Mouse (Mus musculus) induced T-regulatory cell, adult 2 months (primary cell): ENCODE measurements around the gene Rab11fip5.

ENCODE experiments used
- DNase-seq: peaks from one replicate; pipeline ENCODE4 v3.0.0-alpha.2; 2012; ENCODE audit warnings: low read depth

Gene Rab11fip5

DNA sequence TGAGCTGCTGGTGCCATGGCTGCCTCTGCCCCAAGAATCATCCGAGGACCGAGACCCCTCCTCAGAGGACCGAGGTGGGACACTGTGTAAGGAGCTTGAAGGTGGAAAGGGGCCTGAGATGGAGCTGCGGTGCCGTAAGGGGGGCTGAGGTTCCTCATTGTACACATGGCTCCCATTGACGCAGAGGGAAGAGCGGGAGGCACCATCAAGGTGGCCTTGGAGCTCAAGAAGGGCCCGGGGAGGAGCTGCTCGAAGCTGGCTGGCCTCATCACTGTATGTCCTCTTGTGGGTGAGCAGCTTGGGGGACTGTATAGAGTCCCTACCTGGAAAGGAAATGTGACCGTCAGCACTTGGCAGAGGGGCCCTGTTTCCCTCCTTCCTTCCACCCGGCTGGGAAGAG, 26.3 kb downstream of the Rab11fip5 start:
- no peak for DNase-seq

DNA sequence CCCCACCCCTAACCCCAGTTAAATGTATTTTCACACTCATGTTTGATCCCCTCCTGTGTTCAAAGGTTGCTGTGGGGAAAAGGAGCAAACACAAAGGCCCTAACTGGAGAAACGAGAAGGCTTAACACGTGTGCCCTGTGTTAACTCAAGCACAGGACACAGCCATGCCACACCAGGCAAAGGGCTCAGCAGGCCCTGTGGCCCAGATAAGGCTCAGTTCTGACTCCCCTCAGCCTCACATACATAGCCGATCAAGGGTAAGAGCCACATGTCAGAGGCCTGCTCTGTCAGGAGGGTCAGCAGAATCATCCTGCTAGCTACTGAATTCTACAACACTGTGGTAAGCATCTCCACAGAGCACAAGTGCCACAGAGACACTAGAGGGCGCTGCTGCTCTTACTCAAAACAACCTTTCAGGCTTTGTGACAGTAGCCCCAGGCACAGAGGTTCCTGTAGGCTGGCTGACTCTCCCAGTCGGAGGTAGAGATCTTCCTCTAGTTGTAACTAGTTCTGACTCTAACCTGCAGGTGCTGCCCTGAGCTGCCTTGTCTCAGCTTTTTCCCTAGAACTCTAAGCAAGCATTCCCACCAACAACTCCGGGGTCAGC, 28.3 kb downstream of the Rab11fip5 start:
- peak; percentile 92 for DNase-seq

DNA sequence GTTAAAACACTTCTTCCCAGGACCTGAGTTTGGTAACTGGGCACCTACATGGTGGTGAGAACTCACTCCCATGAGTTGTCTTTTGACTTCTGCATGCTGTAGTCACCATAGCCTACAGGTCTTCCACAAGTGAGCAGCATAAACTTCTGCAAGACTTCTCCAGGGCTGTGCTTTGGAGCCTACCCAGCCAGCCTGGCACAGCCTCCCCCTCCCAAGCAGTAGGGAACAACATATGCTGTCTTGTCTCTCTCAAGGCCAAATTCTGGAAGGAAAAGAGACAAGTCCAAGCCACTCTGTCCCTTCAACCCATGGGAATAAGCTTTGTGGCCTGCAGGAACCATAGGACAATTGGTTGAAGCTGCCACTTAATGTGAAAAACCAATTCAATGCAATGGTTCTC, 29.5 kb downstream of the Rab11fip5 start:
- no peak for DNase-seq

DNA sequence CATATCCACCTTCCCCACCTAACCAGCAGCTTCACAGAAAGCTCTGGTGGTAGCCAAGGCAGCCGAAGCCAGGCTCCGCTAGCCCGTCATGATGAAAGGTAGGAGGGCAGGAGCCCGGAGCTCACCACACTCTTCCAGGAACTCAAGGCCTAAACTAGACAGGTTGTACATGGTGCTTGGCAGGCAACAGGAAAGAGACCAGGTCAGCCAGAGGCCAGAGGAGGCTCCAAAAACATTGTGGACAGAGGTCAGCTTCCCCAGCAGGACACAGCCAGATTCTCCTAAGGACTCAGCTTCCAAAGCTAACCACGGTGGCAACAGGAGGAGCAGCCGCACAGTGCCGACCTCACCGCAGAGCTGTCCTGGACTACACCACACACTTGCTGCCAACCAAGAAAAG, 31.4 kb downstream of the Rab11fip5 start:
- DNase-seq = no peak

DNA sequence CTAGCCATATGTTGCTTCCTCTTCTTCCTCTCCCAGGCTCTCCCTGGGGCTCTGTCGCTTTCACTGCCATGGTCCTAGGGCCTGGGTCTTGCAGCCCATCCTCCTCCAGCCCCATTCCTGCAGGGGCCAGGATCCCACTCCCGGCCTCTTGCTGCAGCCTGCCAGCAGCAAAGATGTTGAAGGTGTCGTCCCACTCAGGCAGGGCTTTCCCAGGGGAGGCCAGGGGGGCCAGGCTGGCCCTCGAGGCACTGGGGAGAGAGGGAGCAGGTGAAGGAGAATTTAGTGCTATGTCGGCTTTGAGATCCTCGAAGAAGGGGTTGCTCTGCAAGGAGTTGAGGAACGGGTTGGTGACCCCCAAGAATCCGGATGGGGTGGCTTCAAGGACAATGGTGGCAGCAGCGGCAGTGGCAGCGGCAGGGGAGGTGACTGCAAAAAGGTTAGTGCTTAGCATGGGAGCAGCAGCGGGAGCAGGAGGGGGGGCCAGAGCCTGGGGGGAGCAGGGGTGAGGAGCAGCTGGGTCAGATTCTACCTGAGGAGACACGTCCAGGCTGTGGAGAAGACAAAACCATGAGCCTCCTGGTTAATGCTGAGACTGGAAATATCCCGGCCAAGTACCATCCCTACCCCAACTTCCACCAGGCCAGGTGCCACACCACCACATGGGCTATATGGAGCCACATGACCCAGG, 32.5 kb downstream of the Rab11fip5 start:
- no peak for DNase-seq

DNA sequence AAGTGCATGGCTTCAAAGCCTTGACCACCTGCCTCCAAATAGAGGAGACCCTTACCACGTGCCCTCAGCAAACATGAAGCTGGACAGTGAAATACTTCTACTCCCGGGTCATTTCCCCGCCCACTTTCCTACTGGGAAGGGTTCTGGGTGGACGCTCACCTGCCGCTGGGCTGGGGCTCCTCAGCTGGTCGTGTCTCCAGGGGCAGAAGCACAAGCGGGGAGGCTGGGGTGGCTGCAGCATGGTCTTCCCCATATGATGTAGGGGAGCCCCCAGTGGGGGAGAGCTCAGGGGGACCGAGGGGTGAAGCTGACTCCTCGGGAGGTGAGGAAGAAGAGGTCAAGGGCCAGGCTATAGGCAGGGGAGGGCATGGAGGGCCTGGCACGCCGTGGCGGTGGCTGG, 34.2 kb downstream of the Rab11fip5 start:
- DNase-seq = no peak

DNA sequence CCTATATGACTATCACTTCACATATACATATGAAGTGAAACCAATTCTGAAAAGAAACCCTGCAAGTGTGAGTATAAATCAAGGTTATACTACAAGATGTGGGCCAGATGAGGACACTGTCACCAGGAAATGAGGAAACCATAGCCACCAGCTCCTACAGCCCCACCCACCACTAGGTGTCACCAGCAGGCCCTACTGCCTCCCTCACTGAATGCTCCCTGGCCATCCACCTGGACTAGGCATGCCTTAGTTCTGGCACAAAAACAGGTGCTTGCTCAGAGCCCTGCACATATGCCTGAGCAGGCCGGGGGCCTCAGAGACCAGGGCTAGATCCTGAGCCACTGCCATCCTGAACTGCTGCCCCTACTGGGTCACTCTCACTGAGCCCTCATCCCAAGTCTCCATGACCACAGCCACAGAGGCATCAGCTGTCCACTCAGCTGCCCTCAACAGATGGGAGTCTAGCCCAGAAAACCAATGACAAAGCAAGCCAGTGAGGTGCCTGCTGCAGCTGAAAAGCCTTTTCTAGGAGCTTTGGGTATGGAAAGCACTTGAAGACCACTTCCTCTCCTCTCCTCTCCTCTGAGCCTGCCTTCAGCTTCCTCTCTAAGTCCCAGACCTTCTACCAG, 35.0 kb downstream of the Rab11fip5 start:
- DNase-seq = peak; percentile 68

DNA sequence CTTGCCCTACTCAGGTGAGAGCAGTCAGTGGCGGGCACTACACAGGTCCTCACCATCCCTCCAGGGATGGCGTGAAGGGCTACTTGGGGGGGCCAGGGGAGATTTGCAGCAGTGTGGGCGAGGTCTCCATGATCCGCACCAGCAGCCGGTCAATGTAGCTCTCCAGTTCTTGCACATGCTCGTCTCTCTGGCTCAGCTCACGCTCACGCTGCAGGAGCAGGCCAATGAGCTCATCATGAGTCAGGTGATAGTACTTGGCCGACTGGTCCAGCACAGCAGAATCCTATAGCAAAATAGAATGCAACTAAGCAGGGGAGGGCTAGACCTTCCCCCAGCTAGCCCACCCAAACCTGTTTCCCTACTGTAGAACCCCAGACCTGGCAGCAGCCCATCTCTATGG, 37.5 kb downstream of the Rab11fip5 start:
- DNase-seq = no peak

DNA sequence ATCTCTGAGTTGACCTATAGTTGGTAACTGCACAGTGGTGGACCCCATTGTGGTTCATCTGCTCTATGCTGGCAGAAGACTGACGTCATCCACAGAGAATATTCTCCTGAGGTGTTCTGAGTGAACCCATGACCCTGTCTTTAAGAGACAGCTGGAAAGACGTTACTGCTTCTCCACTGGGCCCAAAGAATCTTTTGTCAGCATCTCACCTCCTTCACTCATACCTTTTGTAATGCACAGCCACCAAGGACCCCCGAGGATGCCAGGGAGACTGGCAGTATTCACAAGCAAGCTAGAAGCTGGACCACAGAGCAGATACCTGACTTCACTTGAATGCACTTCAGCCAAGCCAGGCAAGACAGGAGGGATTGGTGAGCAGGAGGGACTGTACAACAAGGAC, 39.1 kb downstream of the Rab11fip5 start:
- no peak for DNase-seq

DNA sequence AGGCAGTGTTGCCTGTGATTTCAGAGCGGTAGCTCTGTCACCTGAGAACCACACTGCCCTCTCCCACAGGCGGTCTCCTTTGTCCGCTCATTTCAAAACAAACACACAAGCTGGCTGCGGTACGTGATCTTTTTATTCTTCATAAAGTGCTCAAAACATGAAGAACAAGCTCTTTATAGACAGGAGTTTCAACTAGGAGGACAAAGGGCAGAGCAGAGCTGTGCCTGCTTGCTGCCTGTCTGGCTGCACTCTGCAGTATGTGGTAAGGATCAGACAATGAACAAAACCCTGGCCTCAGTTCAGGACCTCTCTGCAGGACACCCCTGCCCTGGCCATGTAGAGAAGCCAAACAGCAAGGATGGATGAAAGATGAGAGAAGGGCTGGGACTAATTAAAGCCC, 39.6 kb downstream of the Rab11fip5 start:
- no peak for DNase-seq

DNA sequence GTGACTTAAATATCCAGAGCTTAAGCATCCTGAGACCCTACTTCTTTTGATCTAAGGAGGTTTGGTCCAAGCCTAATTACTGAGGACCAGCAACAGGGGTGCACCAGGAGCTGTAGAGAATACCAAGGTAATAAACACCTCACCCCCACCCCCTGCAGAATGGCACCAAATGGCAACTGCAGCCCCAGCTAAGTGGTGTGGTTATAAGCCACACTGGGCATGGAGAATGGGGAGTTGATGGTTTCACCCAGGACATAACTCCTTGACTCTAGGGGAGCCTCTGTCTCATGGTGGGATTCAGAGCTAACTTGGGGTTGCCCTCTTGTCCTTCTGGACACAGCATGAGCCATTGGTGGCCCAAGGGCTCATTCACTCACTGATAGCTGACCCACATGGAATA, 40.2 kb downstream of the Rab11fip5 start:
- DNase-seq = no peak

DNA sequence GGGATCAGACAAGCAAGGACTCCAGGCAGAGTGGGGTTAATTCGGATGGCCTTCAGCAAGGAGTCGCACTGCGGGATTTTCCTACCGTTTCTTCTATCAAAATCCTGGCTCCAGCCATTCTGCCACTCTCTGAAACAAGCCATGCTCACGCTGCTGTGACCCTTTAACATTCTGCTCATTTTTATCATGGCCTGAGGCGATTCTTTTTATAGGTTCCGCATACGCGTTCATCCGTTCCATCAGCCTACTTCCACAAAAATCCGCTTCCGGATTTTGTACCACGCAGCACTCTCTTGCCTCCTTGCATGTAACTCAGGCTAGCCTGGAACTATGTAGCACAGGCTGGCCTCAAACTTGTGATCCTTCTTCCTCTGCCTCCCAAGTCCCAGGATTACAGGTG, 40.7 kb downstream of the Rab11fip5 start:
- DNase-seq = no peak

DNA sequence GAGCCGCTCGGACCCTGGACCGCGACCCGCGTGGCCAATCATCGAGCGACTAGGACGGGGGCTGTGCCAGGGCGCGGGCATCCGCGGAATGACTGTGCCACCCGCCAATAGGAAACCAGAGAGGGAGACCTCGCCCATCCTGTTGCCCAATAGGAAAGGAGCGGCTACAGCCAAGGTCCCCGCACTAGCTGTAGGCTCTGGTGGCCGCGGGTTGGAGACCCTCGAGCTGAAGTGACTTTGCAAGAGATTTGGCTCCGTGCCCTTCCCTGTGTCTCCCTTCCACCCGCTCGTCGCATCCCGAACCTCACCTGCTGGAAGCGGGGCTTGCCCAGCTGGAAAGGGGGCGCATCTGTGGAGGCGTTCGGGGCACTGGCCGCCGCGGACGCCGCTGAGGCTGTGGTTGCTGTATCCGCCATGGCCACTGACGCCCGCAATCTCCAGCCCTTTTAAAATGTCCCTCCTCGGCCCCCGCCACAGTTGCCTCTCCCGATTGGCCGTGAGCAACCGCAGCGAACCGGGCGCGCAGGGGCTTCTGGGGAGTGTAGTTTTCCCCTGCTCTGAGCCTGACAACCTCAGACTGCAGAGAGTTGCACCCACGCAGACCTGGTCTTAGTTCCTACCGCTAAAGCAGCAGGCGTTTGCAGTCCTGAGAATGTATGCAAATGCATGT, 41.3 kb downstream of the Rab11fip5 start, which contains the start of gene Sfxn5:
Gene Sfxn5, minus strand, starts transcription at position 423 of the 670 bp plus-strand sequence.
- DNase-seq = peak; percentile 94

DNA sequence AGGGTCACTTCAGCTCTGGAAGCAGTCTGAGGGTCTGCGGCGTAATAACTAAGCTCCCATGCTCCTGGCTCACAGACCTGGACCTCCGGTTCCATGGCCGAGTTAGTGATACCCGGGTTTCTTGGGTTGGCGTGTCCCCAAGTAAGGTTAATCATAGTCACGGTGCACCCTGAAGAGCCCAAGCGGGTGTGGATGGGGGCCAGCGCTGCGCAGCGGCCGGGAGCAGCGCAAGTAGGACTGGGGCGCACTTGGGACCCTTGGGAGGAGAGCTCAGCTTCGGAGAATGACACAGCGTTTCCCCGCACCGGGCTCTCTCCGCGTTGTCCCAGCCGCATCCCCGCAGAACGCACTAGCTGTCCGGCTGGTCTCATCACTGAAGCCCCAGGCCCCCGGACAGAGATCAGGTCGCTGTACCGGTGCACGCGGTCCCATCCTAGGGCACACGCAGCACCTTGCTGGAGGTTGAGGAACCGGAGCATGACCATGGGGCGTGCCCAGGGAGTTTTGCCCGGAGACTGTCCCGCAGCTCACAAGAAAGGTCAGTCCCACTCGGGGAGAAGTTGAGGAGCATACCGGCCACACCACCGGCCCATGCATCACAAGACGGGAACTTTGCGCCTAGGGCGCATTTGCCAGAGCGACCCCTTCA, 42.0 kb downstream of the Rab11fip5 start:
- DNase-seq = peak; percentile 22

DNA sequence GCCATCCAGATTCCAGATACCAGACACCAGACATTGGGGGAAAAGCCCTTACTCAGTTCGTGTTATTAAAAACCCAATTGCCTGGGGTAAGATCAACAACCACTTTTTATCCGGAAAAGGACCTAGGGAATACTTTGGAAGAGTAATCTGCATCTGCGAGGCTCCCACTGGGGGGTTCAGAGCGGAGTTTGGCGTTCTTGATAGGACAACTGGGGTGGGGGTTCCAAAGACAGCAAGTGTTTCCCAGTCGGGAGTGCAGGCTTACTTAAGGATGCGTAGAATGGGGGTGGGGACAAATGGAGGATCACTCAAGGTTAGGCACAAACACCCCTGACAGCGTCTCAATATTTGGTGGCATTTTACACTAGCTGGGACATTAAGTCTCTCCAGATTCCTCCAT, 42.7 kb downstream of the Rab11fip5 start:
- peak; percentile 21 for DNase-seq

DNA sequence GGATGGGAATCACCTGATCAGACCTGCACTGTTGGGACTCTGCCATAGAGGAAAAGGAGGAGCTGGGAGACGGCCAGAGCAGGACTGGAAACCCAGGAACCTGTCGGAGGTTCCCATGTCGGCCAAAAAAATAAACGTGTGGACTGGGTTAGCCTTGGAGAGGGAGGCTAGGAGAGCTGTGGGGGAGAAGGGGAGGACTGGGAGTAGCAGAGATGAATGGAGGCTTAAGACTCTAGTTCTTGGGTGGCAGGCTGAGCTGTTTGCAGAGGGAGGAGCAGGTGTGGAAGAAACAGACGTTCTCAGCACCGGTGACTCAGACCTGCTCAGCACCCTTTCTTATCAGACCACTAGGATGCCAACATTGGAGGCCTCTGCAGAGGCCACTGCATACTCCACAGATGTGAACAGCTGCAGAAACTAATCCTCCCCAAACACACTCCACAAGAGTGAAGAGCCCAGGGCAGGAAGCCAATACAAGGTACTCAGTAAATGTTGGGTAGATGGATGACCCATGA, 43.2 kb downstream of the Rab11fip5 start:
- DNase-seq = peak; percentile 23

DNA sequence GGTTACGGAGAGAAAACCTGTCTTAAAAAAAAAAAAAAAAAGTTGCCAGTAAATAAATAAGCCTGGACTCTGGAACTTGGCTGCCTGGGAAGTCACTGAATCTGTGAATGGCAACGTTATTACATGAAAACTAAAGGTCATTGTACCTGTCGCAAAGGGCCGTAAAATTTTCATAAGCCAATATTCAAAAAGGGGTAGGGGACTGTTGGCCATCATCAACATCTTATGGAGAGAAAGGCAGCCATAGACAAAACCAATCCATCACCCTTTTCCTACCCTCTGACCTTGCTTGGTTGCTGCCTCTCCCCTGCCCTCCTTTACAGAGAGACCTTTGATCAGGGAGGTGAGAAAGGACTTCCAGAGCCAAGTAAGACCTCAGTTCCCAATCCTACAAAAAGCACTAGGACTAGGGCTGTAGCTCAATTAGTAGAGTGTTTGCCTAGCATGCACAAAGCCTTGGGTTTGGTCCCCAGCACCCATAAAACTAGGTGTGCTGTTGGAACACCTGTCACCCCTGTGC, 44.7 kb downstream of the Rab11fip5 start:
- no peak for DNase-seq

DNA sequence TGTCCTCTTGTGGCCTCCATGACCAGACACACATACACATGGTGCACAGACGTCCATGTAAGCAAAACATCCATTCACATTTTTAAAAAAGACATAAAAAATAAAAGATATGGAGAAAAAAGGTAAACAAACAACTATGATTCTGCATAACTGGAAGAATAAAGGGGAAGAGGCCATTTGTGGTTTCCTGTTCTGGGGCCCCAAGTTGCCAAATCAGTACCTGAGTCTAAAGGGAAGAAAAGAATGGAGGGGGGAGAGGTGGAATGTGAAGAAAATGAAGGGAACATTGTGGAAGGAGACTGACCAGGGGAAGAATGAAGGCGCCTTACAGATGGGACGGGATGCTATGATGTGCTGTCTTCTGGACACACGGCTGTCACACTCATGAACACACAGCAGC, 47.9 kb downstream of the Rab11fip5 start:
- DNase-seq = no peak

DNA sequence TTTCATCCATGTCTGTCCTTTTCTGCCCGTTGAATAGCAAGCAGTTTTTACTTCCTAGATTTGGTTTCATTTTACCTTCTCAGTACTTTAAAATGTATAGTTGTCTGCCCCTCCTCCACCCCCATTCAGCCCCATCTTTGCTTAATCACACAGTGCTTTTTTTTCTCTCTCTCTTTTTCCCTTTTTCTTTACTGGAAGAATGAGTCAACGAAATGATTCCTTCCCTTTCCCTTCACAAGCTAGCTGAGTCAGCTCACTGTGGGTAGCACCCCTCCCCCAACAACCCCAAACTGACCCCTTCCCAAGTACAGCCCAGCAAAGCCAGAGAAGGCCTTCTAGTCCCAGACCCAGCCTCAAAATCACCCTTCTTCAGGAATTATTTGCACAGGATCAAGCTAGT, 49.3 kb downstream of the Rab11fip5 start:
- DNase-seq = no peak

DNA sequence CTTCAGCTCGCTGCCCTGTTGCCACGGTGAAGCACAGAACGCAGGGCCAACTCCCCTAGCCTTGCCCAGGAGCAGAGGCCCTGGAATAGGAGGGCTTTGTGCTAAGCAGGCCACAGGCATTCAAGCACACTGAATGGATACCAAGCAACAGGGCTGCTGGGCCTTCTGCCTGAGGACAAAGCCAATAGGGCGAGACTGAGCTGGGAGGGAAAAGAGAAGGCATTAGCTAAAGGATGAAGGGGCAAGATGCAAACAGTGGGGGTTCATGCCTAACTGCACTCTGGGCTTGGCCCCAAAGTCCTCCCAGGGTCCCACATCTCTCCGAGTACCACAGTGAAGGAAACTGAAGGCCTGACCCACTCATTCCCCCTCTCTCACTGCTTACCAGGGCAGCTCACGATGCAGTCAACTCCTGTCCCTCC, 54.0 kb downstream of the Rab11fip5 start:
- no peak for DNase-seq

DNA sequence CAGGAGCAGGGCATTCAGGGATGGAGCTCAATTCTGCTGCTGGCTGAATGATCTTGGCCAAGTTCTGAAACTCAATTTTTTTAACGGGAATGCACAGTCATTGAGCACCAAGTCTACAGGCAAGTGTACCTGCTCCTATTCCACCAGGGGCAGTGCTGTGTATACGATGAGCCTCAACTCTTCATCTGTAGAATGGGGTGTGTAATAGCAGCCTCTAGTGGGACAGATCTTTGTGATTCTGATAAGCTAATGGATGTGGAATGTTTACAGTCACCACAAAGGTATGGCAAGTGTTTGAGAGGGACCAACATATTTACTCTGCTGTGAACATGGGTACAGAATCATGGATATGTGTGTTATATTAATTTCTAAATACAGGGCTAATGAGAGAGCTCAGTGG, 58.2 kb downstream of the Rab11fip5 start:
- DNase-seq = no peak
